Mouse (Mus musculus) mesoderm, embryonic 11.5 days (tissue): ENCODE measurements at regions not wholly inside any gene's neighbourhood (a gene's known extent, or its start where the extent isn't known, plus 50 kb on each side); places are given as distances from the start of the nearest gene placed in this dataset.

Source experiments
- DNase-seq: peaks from one replicate; pipeline ENCODE4 v3.0.0-alpha.2; 2012; ENCODE audit warnings: low read depth, low spot score

GRCm38 (mm10) chrX:10984894-10985293, 270.1 kb downstream of the Mid1ip1 start:
- no peak for DNase-seq

GRCm38 (mm10) chrX:10991871-10992210, 277.0 kb downstream of the Mid1ip1 start:
- no peak for DNase-seq

GRCm38 (mm10) chrX:10992211-10993004, 277.6 kb downstream of the Mid1ip1 start:
- DNase-seq, result peak; percentile 41

- DNase-seq, result no peak
Measured at GRCm38 (mm10) chrX:10993005-10993377, 278.2 kb downstream of the Mid1ip1 start.

GRCm38 (mm10) chrX:10994910-10995309, 280.1 kb downstream of the Mid1ip1 start:
- DNase-seq, result no peak

- DNase-seq, result no peak
Measured at GRCm38 (mm10) chrX:11001180-11001579, 286.4 kb downstream of the Mid1ip1 start.

- no peak for DNase-seq
Measured at GRCm38 (mm10) chrX:11039278-11039677, 259.8 kb upstream of the H2al1a start.

- no peak for DNase-seq
Measured at GRCm38 (mm10) chrX:11046769-11047168, 252.3 kb upstream of the H2al1a start.

GRCm38 (mm10) chrX:11082171-11082570, 216.9 kb upstream of the H2al1a start:
- DNase-seq, result no peak

GRCm38 (mm10) chrX:11082845-11083244, 216.2 kb upstream of the H2al1a start:
- DNase-seq, result no peak

GRCm38 (mm10) chrX:11086257-11087072, 212.6 kb upstream of the H2al1a start:
- no peak for DNase-seq

- DNase-seq, result peak; percentile 44
Measured at GRCm38 (mm10) chrX:11087913-11088312, 211.1 kb upstream of the H2al1a start.

- no peak for DNase-seq
Measured at GRCm38 (mm10) chrX:11088506-11088905, 210.6 kb upstream of the H2al1a start.

- DNase-seq, result peak; percentile 56
Measured at GRCm38 (mm10) chrX:11090432-11090831, 208.6 kb upstream of the H2al1a start.

GRCm38 (mm10) chrX:11097581-11098254, 201.3 kb upstream of the H2al1a start:
- DNase-seq, result no peak

- no peak for DNase-seq
Measured at GRCm38 (mm10) chrX:11098366-11098765, 200.7 kb upstream of the H2al1a start.

GRCm38 (mm10) chrX:11099146-11100087, 199.6 kb upstream of the H2al1a start:
- DNase-seq, result no peak

- no peak for DNase-seq
Measured at GRCm38 (mm10) chrX:11100935-11101334, 198.1 kb upstream of the H2al1a start.

- no peak for DNase-seq
Measured at GRCm38 (mm10) chrX:11131253-11131652, 167.8 kb upstream of the H2al1a start.

GRCm38 (mm10) chrX:11139971-11140421, 159.1 kb upstream of the H2al1a start:
- DNase-seq, result peak; percentile 23

- no peak for DNase-seq
Measured at GRCm38 (mm10) chrX:11141294-11141693, 157.8 kb upstream of the H2al1a start.
